Mouse (Mus musculus) liver, embryonic 14.5 days (tissue): ENCODE measurements around the gene Fam71e2. TPM values are rescaled to one million over a fixed set of nuclear protein-coding genes. Genes with fewer than 3 reads are reported as not detected.

ENCODE experiments used
- ATAC-seq: fragments of 200-750 bp; cut with Nextera tagmentation; 2 replicates; pipeline ENCODE4 v1.8.0; 2017; ENCODE audit warnings: moderate number of reproducible peaks, mild to moderate bottlenecking, moderate library complexity; ENCODE audit not compliant: insufficient read depth
- DNase-seq, 3 experiments: peaks; one replicate each; pipeline ENCODE4 v3.0.0-alpha.2; 2012 to 2013; ENCODE audit warnings: low read depth in 3 of 3, low spot score in 3 of 3
- H3K27ac ChIP-seq: fragments of 300-500 bp; sonication (generic); 2 replicates; pipeline ENCODE4 v1.5.1; 2014; ENCODE audit warnings: moderate library complexity, mild to moderate bottlenecking, control low read depth, inconsistent platforms
- H3K27me3 ChIP-seq: fragments of 300-500 bp; sonication (generic); 2 replicates; pipeline ENCODE4 v1.6.1; 2014; ENCODE audit warnings: mild to moderate bottlenecking, low read length, moderate library complexity; ENCODE audit not compliant: control insufficient read depth, insufficient read depth
- H3K36me3 ChIP-seq: fragments of 300-500 bp; sonication (generic); replicated peaks from 2 replicates; pipeline ENCODE4 v1.6.1; 2014; ENCODE audit warnings: low read depth; ENCODE audit not compliant: control insufficient read depth, insufficient read depth
- H3K4me1 ChIP-seq, 2 experiments: fragments of 200-500 bp in 1 of 2; fragments of 300-500 bp in 1 of 2; sonication (generic) in 1 of 2; replicated peaks; 2 replicates each; pipeline ENCODE4 v1.6.1; 2012 to 2014; ENCODE audit warnings: antibody characterized with exemption in 1 of 2, inconsistent platforms in 1 of 2, low read length in 1 of 2; ENCODE audit not compliant: control insufficient read depth in 2 of 2, insufficient read depth in 2 of 2
- H3K4me2 ChIP-seq: fragments of 300-500 bp; sonication (generic); 2 replicates; pipeline ENCODE4 v1.6.1; 2014; ENCODE audit warnings: low read depth, mild to moderate bottlenecking, control low read depth, moderate library complexity
- H3K4me3 ChIP-seq, 2 experiments: fragments of 200-500 bp in 1 of 2; fragments of 300-500 bp in 1 of 2; sonication (generic) in 1 of 2; 2 replicates each; pipeline ENCODE4 v1.5.1; 2012 to 2014; ENCODE audit warnings: low read depth in 2 of 2, low read length in 2 of 2, mild to moderate bottlenecking in 2 of 2, control low read depth in 1 of 2, inconsistent platforms in 1 of 2, moderate library complexity in 1 of 2; ENCODE audit not compliant: insufficient read depth in 1 of 2
- H3K9ac ChIP-seq: fragments of 300-500 bp; sonication (generic); replicated peaks from 2 replicates; pipeline ENCODE4 v1.6.1; 2014; ENCODE audit warnings: mild to moderate bottlenecking, control low read depth, moderate library complexity
- H3K9me3 ChIP-seq: fragments of 300-500 bp; sonication (generic); 2 replicates; pipeline ENCODE4 v1.6.1; 2016; ENCODE audit warnings: low read length, mixed read lengths; ENCODE audit not compliant: control insufficient read depth
- CTCF ChIP-seq: IDR thresholded peaks from 2 replicates; pipeline ENCODE4 v1.5.1; 2016; ENCODE audit warnings: antibody characterized with exemption, low read depth, control low read depth
- EP300 ChIP-seq: IDR thresholded peaks from 2 replicates; pipeline ENCODE4 v1.6.1; 2016; ENCODE audit warnings: antibody characterized with exemption, low read depth
- WGBS: fragments of 180-500 bp; shearing (Covaris S2); extraction: QIAGEN DNeasy Blood & Tissue Kit; methylation state at CpG from one replicate; pipeline ENCODE4 v1.1.7; 2014; ENCODE audit not compliant: insufficient replicate concordance; 5-methylcytosine and 5-hydroxymethylcytosine counted together
- polyA plus RNA-seq, 2 experiments: library from polyadenylated mRNA; depleted of rRNA in 1 of 2; stranded (reverse) in 1 of 2; unstranded in 1 of 2; fragments of >200 nt; fragmentation: Nextera tagmentation in 1 of 2; extraction: Ambion mirVana in 1 of 2; gene quantifications; 2 replicates each; pipeline versions ENCODE4 v1.2.1 to v1.2.3; 2012 to 2014

Gene Fam71e2
- polyA plus RNA-seq, 2 experiments = not detected

GRCm38 (mm10) chr7:4751971-4752820 is 18.9 kb downstream of the Fam71e2 start:
- H3K4me3 ChIP-seq = peak overlapping the region; percentile 60 to 75
- no peaks in the 10 kb centered on the region for H3K27me3 ChIP-seq
- peak; percentile 80 for ATAC-seq
- H3K36me3 ChIP-seq = no peaks in the 10 kb centered on the region; the same call in 1 of the 2 replicates
- peak in 2 of 3 experiments; percentile 57 to 73 for DNase-seq
- TF ChIP-seq EP300 = no peak
- TF ChIP-seq CTCF = no peak
- H3K9ac ChIP-seq = peak overlapping the region; percentile 58
- H3K4me2 ChIP-seq = peak overlapping the region; percentile 63
- peaks cover 42 to 44% of the 10 kb centered on the region in 2 experiments for H3K4me1 ChIP-seq
- WGBS = 3% methylated on average over 30 of the region's 30 CpGs
- no peaks in the 10 kb centered on the region for H3K9me3 ChIP-seq
- H3K27ac ChIP-seq = peak overlapping the region; percentile 71

DNA sequence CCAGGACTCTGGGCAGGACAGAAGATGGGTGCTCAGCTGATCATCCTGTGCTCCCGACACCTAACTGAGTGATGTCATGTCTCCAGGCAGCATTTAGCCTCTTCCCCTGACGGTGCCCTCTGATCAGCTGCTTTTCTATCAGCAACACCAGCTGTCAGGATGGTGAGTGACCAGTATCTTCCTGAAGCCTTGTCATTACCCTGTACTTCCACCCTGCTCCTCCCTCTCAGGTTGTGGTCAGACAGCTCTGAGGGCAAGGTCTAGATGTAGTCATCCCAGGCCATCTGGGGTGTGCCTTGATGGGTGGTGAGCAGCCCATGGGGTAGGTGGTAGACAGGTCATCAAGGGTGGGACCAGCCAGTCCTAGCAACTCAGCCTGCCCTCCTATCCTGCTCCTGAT is 21.9 kb downstream of the Fam71e2 start:
- peak in 1 of 3 experiments; percentile 53 for DNase-seq
- H3K4me1 ChIP-seq = peaks cover 69 to 73% of the 10 kb centered on the region in 2 experiments
- TF ChIP-seq EP300 (peak; percentile 51; the same call in 1 of the 2 replicates), CTCF (no peak)

DNA sequence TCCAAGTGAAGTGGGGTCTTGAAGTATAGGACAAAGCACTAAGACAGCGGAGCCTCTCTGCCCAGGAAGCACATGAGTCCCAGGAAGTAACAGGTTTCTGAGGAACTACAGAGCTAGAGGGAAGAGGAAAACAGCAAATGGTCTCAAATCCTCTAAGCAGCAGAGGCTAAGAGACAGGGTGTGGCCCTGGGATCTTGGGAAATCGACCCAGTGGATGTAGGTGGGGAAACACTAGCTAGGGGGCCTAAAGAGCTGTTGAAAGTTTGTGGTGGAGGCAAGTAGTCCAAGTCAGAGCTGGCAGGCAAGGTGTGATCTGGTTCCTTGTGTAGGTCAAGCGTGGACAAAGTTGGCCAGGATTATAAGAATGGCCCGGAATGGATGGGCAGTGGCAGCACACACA is 22.8 kb downstream of the Fam71e2 start:
- TF ChIP-seq CTCF (peak; percentile 27), EP300 (no peak)
- Histone ChIP-seq H3K4me2 (peak overlapping the region; percentile 95), H3K9me3 (no peaks in the 10 kb centered on the region), H3K4me3 (no peak overlapping the region), H3K4me1 (peaks cover 74 to 80% of the 10 kb centered on the region in 2 experiments), H3K36me3 (peaks cover 15% of the 10 kb centered on the region), H3K27me3 (no peaks in the 10 kb centered on the region), H3K27ac (peak overlapping the region; percentile 97), H3K9ac (peak overlapping the region; percentile 68)
- 67% methylated on average over 4 of the region's 4 CpGs for WGBS
- DNase-seq (no peak), ATAC-seq (no peak)

More for the DNA sequence above, 21.9 kb downstream of the Fam71e2 start:
- Histone ChIP-seq H3K36me3 (peaks cover 15% of the 10 kb centered on the region), H3K9me3 (no peaks in the 10 kb centered on the region), H3K4me3 (no peak overlapping the region), H3K9ac (peak overlapping the region; percentile 50), H3K4me2 (peak overlapping the region; percentile 95), H3K27ac (peak overlapping the region; percentile 97), H3K27me3 (no peaks in the 10 kb centered on the region)
- WGBS = 40% methylated on average over 2 of the region's 2 CpGs
- peak; percentile 9 for ATAC-seq

DNA sequence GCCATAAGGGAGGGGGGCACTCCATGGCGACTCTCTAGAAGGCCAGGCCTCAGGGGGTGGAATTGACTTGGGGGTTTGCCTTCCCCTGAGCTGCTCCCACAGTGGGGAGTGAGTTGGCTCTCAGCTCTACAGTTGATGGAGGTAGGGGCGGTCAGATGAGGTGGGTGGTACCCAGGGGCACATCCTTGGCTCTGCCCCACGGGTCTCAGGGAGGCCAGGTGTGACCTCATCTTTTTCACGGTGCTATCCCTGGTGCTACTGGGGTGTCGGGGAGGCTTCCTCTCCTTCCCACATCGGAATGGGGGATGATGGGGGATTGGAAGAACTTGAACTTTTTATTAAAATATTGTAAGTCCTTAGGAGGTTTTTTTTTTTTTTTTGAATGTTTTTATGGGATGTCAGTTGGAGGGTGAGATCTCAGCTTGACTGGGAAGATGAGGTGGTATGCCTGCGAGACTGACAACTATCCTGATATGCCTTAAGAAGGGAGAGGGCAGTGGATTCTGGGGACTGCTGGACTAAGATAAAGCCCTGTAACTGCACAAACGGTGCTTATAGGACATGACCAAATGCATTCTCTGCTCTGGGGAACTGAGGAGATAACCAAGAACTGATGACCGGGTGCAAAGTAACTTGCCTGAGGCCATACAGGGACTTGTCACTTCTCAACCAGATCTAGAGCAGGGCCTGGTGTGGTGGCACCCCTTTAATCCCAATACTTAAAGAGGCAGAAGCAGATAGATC is 23.8 kb downstream of the Fam71e2 start:
- peaks cover 72 to 84% of the 10 kb centered on the region in 2 experiments for H3K4me1 ChIP-seq
- peak overlapping the region; percentile 97 for H3K27ac ChIP-seq
- peak overlapping the region; percentile 95 for H3K4me2 ChIP-seq
- H3K27me3 ChIP-seq = no peaks in the 10 kb centered on the region
- no peaks in the 10 kb centered on the region for H3K9me3 ChIP-seq
- peak overlapping the region; percentile 68 for H3K9ac ChIP-seq
- peaks cover 15% of the 10 kb centered on the region for H3K36me3 ChIP-seq
- TF ChIP-seq CTCF (no peak), EP300 (peak; percentile 93)
- 26% methylated on average over 9 of the region's 9 CpGs for WGBS
- ATAC-seq = peak; percentile 68
- peak; percentile 83 to 86 (median 83) for DNase-seq
- peak overlapping the region in 1 of 2 experiments; percentile 17; a peak in 3 of 4 replicates for H3K4me3 ChIP-seq
